Mouse (Mus musculus): Measurements from ENCODE around the gene Tubb5.
"Not testable (repeated sequence)": the region's sequence is repeated elsewhere in the genome, so short reads cannot be mapped to it uniquely, and the experiment has no call there.

- not testable (repeated sequence) for TF ChIP-seq GATA1, TAL1 (IDR thresholded peaks at IDR 0.05; ENCODE audit: low read length)
Measured at GRCm38 (mm10) chr17:35839002-35839401, 896 bp upstream of the Tubb5 start.
